8 mouse cellular contexts compared by ENCODE assay signal in genomic region chr4:120286761-120287241, GRCm38 (mm10). TPM values are rescaled to one million over a fixed set of nuclear protein-coding genes. Genes with fewer than 3 reads are reported as not detected.
A peak's percentile ranks its signal among the peaks of the same experiment; 100 is the strongest.
DNase-seq lines count a peak whose midpoint lies in the region; ATAC-seq and TF ChIP-seq lines count a peak whose summit lies in the region.

No protein-coding gene starts in this region.

- no peaks in the 10 kb centered on the region for H3K36me3 ChIP-seq in testis, adult 2 months (ENCODE audit: control insufficient read depth, insufficient read depth, low read length)
- H3K36me3 ChIP-seq in hindbrain, embryonic 16.5 days (ENCODE audit: control insufficient read depth, insufficient read depth, low read length): no peaks in the 10 kb centered on the region
- H3K36me3 ChIP-seq in lung, postnatal 0 days (ENCODE audit: insufficient read depth, low read length): no peaks in the 10 kb centered on the region

- no peaks in the 10 kb centered on the region for H3K27me3 ChIP-seq in testis, adult 2 months (ENCODE audit: control insufficient read depth, insufficient read depth, low read length)
- H3K27me3 ChIP-seq in hindbrain, embryonic 16.5 days (replicated peaks; ENCODE audit: control insufficient read depth, insufficient read depth, low read length): no peaks in the 10 kb centered on the region
- H3K27me3 ChIP-seq in lung, postnatal 0 days (replicated peaks; ENCODE audit: insufficient read depth, low read length): peaks cover 11% of the 10 kb centered on the region; the same call in 1 of the 2 replicates

- under 1% methylated on average over 52 of the region's 53 CpGs for WGBS in hindbrain, embryonic 16.5 days
- WGBS in lung, postnatal 0 days: 1% methylated on average over 47 of the region's 53 CpGs

- peak overlapping the region; percentile 78 for H3K4me3 ChIP-seq in testis, adult 2 months (ENCODE audit: control insufficient read depth, low read depth, low read length)
- peak overlapping the region; percentile 84 for H3K4me3 ChIP-seq in hindbrain, embryonic 16.5 days (ENCODE audit: low read length)
- peak overlapping the region; percentile 52 for H3K4me3 ChIP-seq in lung, postnatal 0 days (ENCODE audit: low read depth, low read length)

- H3K4me1 ChIP-seq in testis, adult 2 months (ENCODE audit: control insufficient read depth, insufficient read depth, low read length): peaks cover 25% of the 10 kb centered on the region
- H3K4me1 ChIP-seq in hindbrain, embryonic 16.5 days (ENCODE audit: control insufficient read depth, insufficient read depth, low read depth, low read length): peaks cover 43% of the 10 kb centered on the region
- H3K4me1 ChIP-seq in lung, postnatal 0 days (ENCODE audit: insufficient read depth, low read depth, low read length): peaks cover 13% of the 10 kb centered on the region; the same call in 1 of the 2 replicates

- no peak for TF ChIP-seq EP300 in lung, postnatal 0 days (IDR thresholded peaks at IDR 0.05)

- H3K27ac ChIP-seq in testis, adult 2 months (ENCODE audit: control insufficient read depth, insufficient read depth, low read depth, low read length): no peak overlapping the region
- H3K27ac ChIP-seq in hindbrain, embryonic 16.5 days (ENCODE audit: low read depth, low read length): peak overlapping the region; percentile 82
- H3K27ac ChIP-seq in lung, postnatal 0 days (ENCODE audit: low read length): no peak overlapping the region

- H3K9ac ChIP-seq in hindbrain, embryonic 16.5 days (ENCODE audit: low read depth, low read length): peak overlapping the region; percentile 85
- H3K9ac ChIP-seq in lung, postnatal 0 days (replicated peaks; ENCODE audit: low read depth): peak overlapping the region; percentile 23; the same call in 1 of the 2 replicates

- TF ChIP-seq POLR2A in testis, adult 2 months (IDR thresholded peaks at IDR 0.05; ENCODE audit: control insufficient read depth, low read depth, low read length): no peak

- H3K4me2 ChIP-seq in hindbrain, embryonic 16.5 days (ENCODE audit: low read length): peak overlapping the region; percentile 98
- peak overlapping the region; percentile 99 for H3K4me2 ChIP-seq in lung, postnatal 0 days (replicated peaks; ENCODE audit: low read depth, low read length)

- peak; percentile 24 for DNase-seq in CD4-positive, CD25-positive, alpha-beta regulatory T cell, adult 2 months (ENCODE audit: low read depth, low spot score)
- no peak for DNase-seq in testis, postnatal 14 days (ENCODE audit: low spot score)
- DNase-seq in lung, postnatal 0 days (ENCODE audit: low spot score): no peak
- DNase-seq in testis, postnatal 10 days (ENCODE audit: low spot score): peak; percentile 64
- DNase-seq in gastrocnemius, postnatal 36 days: no peak

- no peaks in the 10 kb centered on the region for H3K9me3 ChIP-seq in hindbrain, embryonic 16.5 days (ENCODE audit: control insufficient read depth, low read length)
- H3K9me3 ChIP-seq in lung, postnatal 0 days (ENCODE audit: low read length): no peaks in the 10 kb centered on the region

- ATAC-seq in CD4-positive, CD25-positive, alpha-beta regulatory T cell, adult 4 months: no peak
- peak; percentile 0; the same call in 1 of the 2 replicates for ATAC-seq in hindbrain, embryonic 16.5 days
- ATAC-seq in lung, postnatal 0 days: no peak

- intact Hi-C loops in gastrocnemius, postnatal 36 days (cut with DNase I): loop anchor here (2.0 kb wide), 1 partner anchor 56 kb away; no protein-coding TSS in a partner anchor

- TF ChIP-seq CTCF in testis, adult 2 months (IDR thresholded peaks at IDR 0.05; ENCODE audit: control insufficient read depth, insufficient read depth, insufficient replicate concordance, low read depth, low read length): no peak
- TF ChIP-seq CTCF in lung, postnatal 0 days (IDR thresholded peaks at IDR 0.05): no peak

RNA-seq across cellular contexts. Expression of gene Foxo6, which starts 0.3 kb away (rescaled TPM):
- not detected for polyA plus RNA-seq in CD4-positive, CD25-positive, alpha-beta regulatory T cell, adult 4 months (2017; shearing (Covaris generic))
- polyA plus RNA-seq in testis, adult 2 months (2012; rRNA removed): 3.0 and 3.1 TPM in 2 replicates
- polyA plus RNA-seq in hindbrain, embryonic 16.5 days (2015; fragmentation: Nextera tagmentation; extraction: Ambion mirVana): 0.85 and 1.1 TPM in 2 replicates
- 0.13 and 0.26 TPM in 2 replicates for polyA plus RNA-seq in lung, postnatal 0 days (2015; fragmentation: Nextera tagmentation; extraction: Ambion mirVana)
- 1 to 10 TPM; 6.4 to 8.2 TPM for total RNA-seq in gastrocnemius, postnatal 36 days (2021)

Comparison
In these comparisons a context has a peak if more than half of its experiments do, and no peak if none do; other contexts are left out.
1. DNase-seq: peak in CD4-positive, CD25-positive, alpha-beta regulatory T cell, adult 2 months (single experiment) and testis, postnatal 10 days (single experiment); none in testis, postnatal 14 days (single experiment), lung, postnatal 0 days (single experiment) and gastrocnemius, postnatal 36 days (0 of 2).
2. Peak in every context shown above with its lines, with median percentiles within 50 percentile points of each other: H3K4me3 ChIP-seq.